Mouse (Mus musculus) erythroblast, embryonic 14.5 days (primary cell): Measurements from ENCODE around the gene Ralb.

Experiments used
- GATA1 ChIP-seq: IDR thresholded peaks from 2 replicates; pipeline ENCODE4 v1.6.1; 2012; ENCODE audit warnings: low read length, inconsistent platforms, mixed read lengths
- TAL1 ChIP-seq: IDR thresholded peaks from 3 replicates; pipeline ENCODE4 v1.6.1; 2012; ENCODE audit warnings: low read length, inconsistent platforms, mixed read lengths

- TF ChIP-seq GATA1 (no peak), TAL1 (no peak)
Observed at GRCm38 (mm10) chr1:119541570-119541969, 37.0 kb upstream of the Ralb start.
